Mouse (Mus musculus) bone marrow macrophage, adult 2 months (primary cell): Measurements from ENCODE around the gene Prpsap1.

ENCODE experiments used
- CTCF ChIP-seq: IDR thresholded peaks from 2 replicates; pipeline ENCODE4 v1.5.1; 2012; ENCODE audit warnings: low read depth, mild to moderate bottlenecking, low read length, moderate library complexity
- POLR2A ChIP-seq: IDR thresholded peaks from 2 replicates; pipeline ENCODE4 v1.6.1; 2012; ENCODE audit warnings: mild to moderate bottlenecking, low read depth, low read length, borderline replicate concordance

- no peak for TF ChIP-seq CTCF
- TF ChIP-seq POLR2A: no peak
Observed at GRCm38 (mm10) chr11:116515330-116516020, 21.5 kb upstream of the Prpsap1 start.
